Mouse (Mus musculus): ENCODE results near the gene Wdr12.
"Not testable (repeated sequence)": the region's sequence is repeated elsewhere in the genome, so short reads cannot be mapped to it uniquely, and the experiment has no call there.

Wdr12 gene

DNA sequence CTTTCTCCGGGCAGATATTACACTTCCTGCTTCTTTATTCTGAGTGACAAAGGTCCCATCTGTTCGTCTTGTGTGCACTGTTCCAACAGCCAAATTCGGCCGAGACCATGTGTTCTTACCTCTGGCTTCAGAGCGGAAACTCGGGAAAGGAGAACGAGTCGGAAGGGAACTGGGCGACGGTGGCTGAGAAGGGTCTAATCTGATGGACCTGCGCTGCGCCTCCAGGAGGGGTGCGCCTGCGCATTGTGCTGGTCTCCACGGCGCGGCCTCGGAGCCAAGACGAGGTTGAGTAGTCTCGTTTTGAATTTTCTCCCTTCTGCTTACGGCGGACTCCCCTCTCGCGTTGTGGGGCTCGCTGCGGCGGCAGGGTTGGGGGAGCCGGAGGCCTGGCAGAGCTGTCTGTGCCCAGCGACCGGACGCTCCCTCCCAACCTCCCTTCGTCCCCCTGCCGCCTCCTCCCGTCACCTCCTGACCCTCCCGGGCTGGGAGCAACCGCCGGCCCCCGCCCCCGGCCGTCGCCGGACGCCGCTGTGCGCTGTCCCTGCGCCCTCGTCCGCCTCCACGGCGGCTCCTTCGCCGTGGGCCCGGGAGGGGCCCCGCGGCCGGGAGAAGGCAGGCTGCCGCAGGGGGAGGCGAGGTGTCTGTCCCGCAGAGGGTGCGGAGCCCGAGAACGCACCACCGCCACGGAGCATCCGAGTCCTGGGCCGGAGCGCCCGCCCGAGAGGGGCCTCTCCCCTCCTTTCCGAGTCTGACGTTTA, at the start of gene Wdr12, which contains the start of gene Carf:
Wdr12 (minus strand) TSS at position 622 of the 758 bp plus-strand sequence.
Carf (plus strand) TSS at position 224 of the 758 bp plus-strand sequence.
- peak; percentile 98 for DNase-seq (ENCODE audit: low read depth, low spot score)

- peak; percentile 66 for DNase-seq (ENCODE audit: low read depth, low spot score)
Observed at GRCm38 (mm10) chr1:60137346-60137745, 38.9 kb upstream of the Wdr12 start.

- no peak for DNase-seq (ENCODE audit: low read depth, low spot score)
Observed at GRCm38 (mm10) chr1:60117721-60118455, 19.4 kb upstream of the Wdr12 start.

DNA sequence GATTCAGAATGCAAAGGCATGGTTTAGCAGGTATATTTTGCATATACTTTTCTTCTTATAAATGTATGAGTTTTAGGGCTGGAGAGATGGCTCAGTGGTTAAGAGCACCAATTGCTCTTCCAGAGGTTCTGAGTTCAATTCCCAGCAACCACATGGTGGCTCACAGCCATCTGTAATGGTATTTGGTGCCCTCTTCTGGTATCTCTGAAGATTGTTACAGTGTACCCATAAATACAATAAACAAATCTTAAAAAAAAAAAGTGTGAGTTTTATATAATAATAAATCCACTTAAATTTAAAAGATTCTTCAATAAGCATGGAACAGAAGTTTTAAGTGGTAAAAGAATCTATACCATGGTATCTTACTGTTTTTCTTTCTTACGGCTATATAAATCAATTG, 6.1 kb upstream of the Wdr12 start:
- DNase-seq (ENCODE audit: low read depth, low spot score) = peak; percentile 14

DNA sequence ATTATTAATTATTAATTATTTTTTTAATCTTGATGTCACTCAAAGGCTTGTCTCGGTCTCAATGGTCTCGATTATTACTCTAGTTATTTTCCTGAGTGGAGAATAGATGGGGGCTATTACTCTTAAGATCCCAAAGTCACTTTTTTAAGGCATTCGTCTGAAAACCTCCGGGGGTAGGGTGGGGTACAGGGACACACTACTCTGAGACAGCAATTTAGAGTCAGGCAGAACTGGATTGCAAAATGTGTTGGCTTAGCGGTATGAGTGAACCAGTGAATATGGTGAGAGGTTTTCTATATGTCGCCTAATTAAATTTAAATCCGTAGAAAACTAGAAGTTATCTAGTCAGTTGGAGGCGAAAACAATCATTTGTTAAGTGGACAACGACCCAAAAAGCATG, 394 bp upstream of the Wdr12 start:
- no peak for DNase-seq (ENCODE audit: low read depth, low spot score)

DNA sequence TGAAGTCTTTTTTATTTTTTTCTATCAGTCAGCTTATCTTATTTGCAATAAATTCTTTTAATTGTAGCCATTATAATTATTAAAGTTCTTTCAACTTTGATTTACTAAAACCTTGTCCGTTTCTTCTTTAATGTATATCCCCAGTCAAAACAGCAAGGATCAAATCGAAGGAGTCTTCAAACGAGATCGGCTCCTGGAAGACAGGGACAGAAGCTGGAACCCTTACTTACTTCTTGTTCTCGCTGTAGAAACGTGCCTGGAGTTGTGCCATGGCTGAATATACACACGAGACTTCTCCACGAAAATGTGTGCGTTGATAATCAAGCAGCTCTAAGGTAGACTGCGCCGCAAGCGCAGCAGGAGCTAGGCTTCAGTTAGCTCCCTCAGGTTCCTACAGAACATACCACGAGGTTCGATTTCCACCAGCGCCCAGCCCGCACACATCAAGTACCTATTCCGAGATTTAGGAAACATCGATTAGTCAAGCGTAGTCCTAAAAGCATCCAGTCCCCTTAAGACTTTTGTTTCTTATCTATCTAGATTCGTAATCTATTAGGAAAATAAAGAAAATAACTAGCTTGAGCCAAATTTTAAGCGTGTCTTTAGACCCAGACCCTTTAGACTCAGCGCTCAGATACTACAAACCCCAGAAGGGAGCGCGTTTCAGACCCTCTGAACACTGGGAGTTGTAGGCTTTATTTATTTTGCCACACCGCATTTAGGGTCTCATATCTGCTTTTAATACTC, 995 bp downstream of the Wdr12 start:
- DNase-seq (ENCODE audit: low read depth, low spot score) = peak; percentile 92

DNA sequence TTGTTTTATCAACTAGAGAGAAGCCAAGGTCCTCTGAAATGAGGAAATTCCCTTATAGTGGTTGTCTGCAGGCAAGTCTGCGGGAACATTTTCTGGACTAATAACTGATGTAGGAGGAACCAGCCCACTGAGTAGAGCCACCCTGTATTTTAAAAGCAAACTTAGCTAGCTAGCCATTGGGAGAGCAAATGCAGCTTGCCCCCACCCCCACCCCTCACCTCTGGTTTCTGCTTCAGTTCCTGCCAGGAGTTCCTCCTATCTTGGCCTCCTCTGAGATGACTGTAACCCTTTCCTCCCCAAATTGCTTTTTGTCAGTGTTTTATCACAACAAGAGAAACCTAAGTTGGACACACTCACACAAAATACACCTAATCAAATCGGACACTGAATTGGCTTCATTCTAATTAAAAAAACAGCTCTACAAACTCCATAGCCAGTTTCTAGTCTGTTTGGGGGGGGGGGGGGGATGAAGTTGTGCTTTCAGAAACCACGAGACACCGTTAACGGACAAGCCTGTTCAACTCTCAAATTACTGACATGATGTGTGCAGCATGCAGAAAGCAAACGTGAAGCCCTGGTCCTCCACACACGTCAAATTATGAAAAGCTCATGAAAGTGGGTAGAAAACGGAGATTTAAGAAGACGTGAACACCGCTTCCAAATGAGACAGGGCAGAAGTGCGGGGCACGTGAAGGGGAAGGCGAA, 1.7 kb downstream of the Wdr12 start:
- DNase-seq (ENCODE audit: low read depth, low spot score) = peak; percentile 50

- DNase-seq (ENCODE audit: low read depth, low spot score) = peak; percentile 67
Observed at GRCm38 (mm10) chr1:60076411-60076810, 22.0 kb downstream of the Wdr12 start.

DNA sequence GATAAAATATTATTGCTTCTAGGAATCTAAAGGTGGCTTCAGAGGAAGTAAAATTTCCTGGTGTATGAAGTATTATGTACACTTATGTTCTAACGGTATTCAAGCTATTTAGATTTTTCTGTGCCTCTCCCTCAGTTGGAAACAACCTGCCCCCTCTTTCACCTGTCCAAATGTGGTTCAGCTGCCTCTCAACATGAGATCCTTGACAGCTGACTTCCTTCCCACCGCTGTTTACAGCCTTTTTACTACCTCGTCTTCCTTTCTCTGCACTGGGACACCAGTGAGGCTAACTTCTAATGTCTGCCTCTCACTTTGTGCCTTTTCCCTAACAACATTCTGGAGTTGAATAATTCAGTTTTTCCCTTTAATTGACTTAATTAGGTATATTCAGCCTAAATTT, 22.9 kb downstream of the Wdr12 start:
- no peak for DNase-seq (ENCODE audit: low read depth, low spot score)

DNA sequence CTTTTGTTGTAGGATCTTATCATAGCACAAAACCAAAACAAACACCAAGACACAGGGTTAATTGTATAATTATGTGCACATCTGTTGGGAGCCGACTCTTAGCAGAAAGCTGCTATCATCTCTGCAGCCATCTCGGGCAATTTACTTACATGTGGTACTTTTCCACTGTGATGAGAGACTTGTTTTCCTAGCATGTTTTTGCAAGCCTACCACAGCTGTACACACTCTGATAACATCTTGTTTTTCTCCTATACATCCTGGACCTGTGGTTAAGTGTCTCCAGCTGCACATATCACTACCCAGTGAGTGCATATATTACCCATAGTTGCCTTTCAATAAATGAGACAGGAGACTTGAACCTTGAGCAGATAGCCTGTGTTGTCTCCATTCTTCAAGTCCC, 23.5 kb downstream of the Wdr12 start:
- DNase-seq (ENCODE audit: low read depth, low spot score) = no peak

GRCm38 (mm10) chr1:60070725-60071124, 27.7 kb downstream of the Wdr12 start:
- DNase-seq (ENCODE audit: low read depth, low spot score) = not testable (repeated sequence)

DNA sequence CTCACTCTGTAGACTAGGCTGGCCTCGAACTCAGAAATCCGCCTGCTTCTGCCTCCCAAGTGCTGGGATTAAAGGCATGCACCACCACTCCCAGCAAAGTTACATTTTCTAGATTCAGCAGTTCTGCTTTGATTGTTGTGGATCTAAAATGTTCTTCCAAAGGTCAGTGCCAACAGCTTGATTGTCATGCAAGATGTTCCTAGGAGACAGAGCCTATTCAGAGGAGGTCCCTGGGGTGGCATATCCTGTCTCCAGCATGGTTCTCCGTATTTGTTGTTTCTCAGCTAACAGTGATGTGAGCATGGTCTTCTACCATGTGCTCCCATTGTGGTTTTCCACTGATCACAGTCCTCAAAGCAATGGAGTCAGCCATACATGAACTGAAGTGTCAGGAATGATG, 42.1 kb downstream of the Wdr12 start:
- DNase-seq (ENCODE audit: low read depth, low spot score) = peak; percentile 74

GRCm38 (mm10) chr1:60054659-60055058, 43.8 kb downstream of the Wdr12 start:
- peak; percentile 40 for DNase-seq (ENCODE audit: low read depth, low spot score)

GRCm38 (mm10) chr1:60047481-60047880, 51.0 kb downstream of the Wdr12 start:
- peak; percentile 65 for DNase-seq (ENCODE audit: low read depth, low spot score)

DNA sequence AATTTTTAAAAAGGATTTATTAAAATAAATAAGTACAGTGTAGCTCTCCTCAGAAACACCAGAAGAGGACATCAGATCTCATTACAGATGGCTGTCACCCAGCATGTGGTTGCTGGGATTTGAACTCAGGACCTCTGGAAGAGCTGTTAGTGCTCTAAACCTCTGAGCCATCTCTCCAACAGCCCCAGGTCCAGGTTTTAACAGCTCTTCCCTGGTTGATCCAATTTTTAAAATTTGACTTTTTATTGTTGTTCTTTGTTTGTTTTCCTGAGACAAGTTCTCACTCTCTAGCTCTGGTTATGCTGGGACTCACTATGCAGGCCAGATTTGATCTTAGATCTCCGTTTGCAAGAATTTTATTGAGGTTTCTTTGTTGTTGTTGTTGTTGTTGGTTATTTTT, 53.9 kb downstream of the Wdr12 start:
- DNase-seq (ENCODE audit: low read depth, low spot score) = no peak

GRCm38 (mm10) chr1:60042796-60043469, 55.5 kb downstream of the Wdr12 start, which contains the start of gene Ica1l:
Gene Ica1l, minus strand, starts transcription at chr1:60043184.
- peak; percentile 85 for DNase-seq (ENCODE audit: low read depth, low spot score)

- DNase-seq (ENCODE audit: low read depth, low spot score) = no peak
Observed at GRCm38 (mm10) chr1:60042398-60042795, 56.0 kb downstream of the Wdr12 start.

- DNase-seq (ENCODE audit: low read depth, low spot score) = no peak
Observed at GRCm38 (mm10) chr1:60035044-60035443, 63.4 kb downstream of the Wdr12 start.
